ENCODE assay signal across 8 mouse cellular contexts in the genomic region with DNA sequence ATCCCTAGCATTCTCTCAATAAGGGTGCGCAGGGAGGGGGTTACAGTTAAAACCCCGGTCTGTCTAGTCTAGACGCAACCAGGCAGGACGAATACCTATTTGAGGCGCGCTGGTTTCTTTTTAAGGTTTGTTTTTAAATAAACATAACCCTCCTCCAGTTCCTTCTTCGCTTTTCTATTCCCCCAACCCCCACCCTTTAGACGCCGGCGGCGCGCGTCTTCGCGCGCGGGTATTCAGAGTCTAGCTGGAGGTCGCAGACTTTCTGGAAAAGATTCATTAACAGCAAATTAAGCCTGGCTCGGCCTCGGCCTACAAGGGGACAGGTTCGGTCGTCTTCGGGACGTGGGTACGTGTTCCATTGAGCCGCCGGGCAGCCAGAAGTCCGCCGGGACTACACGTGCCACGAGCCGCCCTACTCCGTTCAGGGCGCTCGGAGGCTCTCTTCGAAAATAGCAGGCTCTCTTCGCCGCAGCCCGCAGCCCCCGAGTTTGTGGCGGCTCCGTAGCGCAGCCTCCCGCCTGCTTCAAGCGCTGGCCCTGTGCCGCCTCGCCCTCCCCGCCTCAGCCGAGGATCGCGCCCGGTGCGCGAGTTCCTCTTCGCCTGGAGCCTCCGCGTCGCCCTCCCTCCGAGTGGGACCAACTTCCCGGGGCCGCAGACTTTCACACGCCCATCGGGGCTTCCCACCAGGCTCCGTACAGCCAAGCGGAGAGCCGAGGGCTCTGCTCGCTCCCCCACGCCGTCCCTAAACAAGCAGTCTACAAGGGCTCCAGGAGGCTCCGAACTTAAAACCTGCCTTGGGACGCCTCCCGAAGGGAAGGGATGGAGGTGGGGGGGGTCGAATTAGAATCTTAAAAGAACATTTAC.
A peak's percentile ranks its signal among the peaks of the same experiment; 100 is the strongest.
DNase-seq lines count a peak whose midpoint lies in the region; ATAC-seq and TF ChIP-seq lines count a peak whose summit lies in the region.

No protein-coding gene starts in this region.

- TF ChIP-seq CTCF in lung, adult 2 months (IDR thresholded peaks at IDR 0.05; ENCODE audit: insufficient read depth, low read length) = no peak
- no peak for TF ChIP-seq CTCF in small intestine, adult 2 months (IDR thresholded peaks at IDR 0.05; ENCODE audit: extremely low read depth, insufficient read length, insufficient replicate concordance, low read depth, low read length)

- H3K4me3 ChIP-seq in forebrain, embryonic 14.5 days (ENCODE audit: low read depth, low read length) = peak overlapping the region; percentile 58
- peak overlapping the region; percentile 64 for H3K4me3 ChIP-seq in intestine, embryonic 14.5 days (ENCODE audit: low read depth, low read length)
- peak overlapping the region; percentile 82 for H3K4me3 ChIP-seq in lung, adult 2 months (replicated peaks; ENCODE audit: extremely low read depth, low read depth, low read length)
- peak overlapping the region; percentile 100 for H3K4me3 ChIP-seq in small intestine, adult 2 months (ENCODE audit: low read depth, low read length)

- H3K4me1 ChIP-seq in forebrain, embryonic 14.5 days (ENCODE audit: control insufficient read depth, insufficient read depth, low read length) = peaks cover 10% of the 10 kb centered on the region
- H3K4me1 ChIP-seq in intestine, embryonic 14.5 days (replicated peaks; ENCODE audit: control insufficient read depth, insufficient read depth, low read length) = peaks cover 2% of the 10 kb centered on the region
- peaks cover 5% of the 10 kb centered on the region for H3K4me1 ChIP-seq in lung, adult 2 months (ENCODE audit: control insufficient read depth, insufficient read depth, low read length)
- H3K4me1 ChIP-seq in small intestine, adult 2 months (ENCODE audit: control insufficient read depth, insufficient read depth, insufficient read length, low read length) = peaks cover 2% of the 10 kb centered on the region; the same call in 1 of the 2 replicates

- H3K36me3 ChIP-seq in forebrain, embryonic 14.5 days (ENCODE audit: control insufficient read depth, insufficient read depth, low read length) = no peaks in the 10 kb centered on the region
- H3K36me3 ChIP-seq in intestine, embryonic 14.5 days (ENCODE audit: control insufficient read depth, insufficient read depth, low read length) = no peaks in the 10 kb centered on the region
- no peaks in the 10 kb centered on the region for H3K36me3 ChIP-seq in small intestine, adult 2 months (ENCODE audit: control insufficient read depth, insufficient read depth, low read length)

- TF ChIP-seq POLR2A in lung, adult 2 months (IDR thresholded peaks at IDR 0.05; ENCODE audit: borderline replicate concordance, extremely low read depth, low read depth, low read length) = no peak
- TF ChIP-seq POLR2A in small intestine, adult 2 months (IDR thresholded peaks at IDR 0.05; ENCODE audit: low read depth, low read length) = no peak

- DNase-seq in right cerebral cortex, postnatal 14 days = peak; percentile 51
- DNase-seq in right cerebral cortex, adult 18-20 months = no peak
- DNase-seq in adrenal gland, postnatal 14 days = peak; percentile 64
- DNase-seq in forebrain, embryonic 14.5 days (ENCODE audit: low spot score) = peak; percentile 51
- DNase-seq in intestine, embryonic 14.5 days (ENCODE audit: low spot score) = no peak
- peak; percentile 50 for DNase-seq in lung, adult 2 months
- DNase-seq in urinary bladder, adult 18-20 months (ENCODE audit: low spot score in 2 of 2) = no peak

- ATAC-seq in forebrain, embryonic 14.5 days = 0 out of 2 replicates have a peak, but pooled peaks have one; percentile 9
- ATAC-seq in intestine, embryonic 14.5 days (replicated peaks; ENCODE audit: low FRiP score, low TSS enrichment, low read depth) = no peak

- H3K9ac ChIP-seq in forebrain, embryonic 14.5 days (ENCODE audit: low read length) = peak overlapping the region; percentile 87
- peak overlapping the region; percentile 81 for H3K9ac ChIP-seq in intestine, embryonic 14.5 days (ENCODE audit: low read length)

- peak overlapping the region; percentile 76 for H3K4me2 ChIP-seq in forebrain, embryonic 14.5 days (ENCODE audit: low read length)
- peak overlapping the region; percentile 63 for H3K4me2 ChIP-seq in intestine, embryonic 14.5 days (ENCODE audit: low read length)

- 0 out of 2 replicates have a peak, but pooled peaks cover 14% of the 10 kb centered on the region for H3K27me3 ChIP-seq in forebrain, embryonic 14.5 days (replicated peaks; ENCODE audit: control insufficient read depth, insufficient read depth, low read length)
- H3K27me3 ChIP-seq in intestine, embryonic 14.5 days (replicated peaks; ENCODE audit: control insufficient read depth, insufficient read depth, low read length) = peaks cover 49% of the 10 kb centered on the region
- H3K27me3 ChIP-seq in small intestine, adult 2 months (ENCODE audit: control insufficient read depth, insufficient read depth, low read length) = no peaks in the 10 kb centered on the region

- 3% methylated on average over 72 of the region's 73 CpGs for WGBS in forebrain, embryonic 14.5 days
- WGBS in intestine, embryonic 14.5 days = 3% methylated on average over 72 of the region's 73 CpGs
- 7% methylated on average over 72 of the region's 73 CpGs for WGBS in lung, adult 2 months
- 7% methylated on average over 73 of the region's 73 CpGs for WGBS in small intestine, adult 2 months

- H3K27ac ChIP-seq in forebrain, embryonic 14.5 days (ENCODE audit: low read depth, low read length) = peak overlapping the region; percentile 92
- 0 out of 2 replicates have a peak overlapping the region, but pooled peaks have one; percentile 9 for H3K27ac ChIP-seq in intestine, embryonic 14.5 days (ENCODE audit: low read depth)
- peak overlapping the region; percentile 15; the same call in 1 of the 2 replicates for H3K27ac ChIP-seq in small intestine, adult 2 months (ENCODE audit: insufficient read depth, low read depth, low read length)

- H3K9me3 ChIP-seq in forebrain, embryonic 14.5 days (replicated peaks; ENCODE audit: control insufficient read depth, low read length) = no peaks in the 10 kb centered on the region
- H3K9me3 ChIP-seq in intestine, embryonic 14.5 days (ENCODE audit: control insufficient read depth, low read length) = no peaks in the 10 kb centered on the region

Comparison
In these comparisons a context has a peak if more than half of its experiments do, and no peak if none do; other contexts are left out.
1. DNase-seq: peak in right cerebral cortex, postnatal 14 days (single experiment), adrenal gland, postnatal 14 days (single experiment), forebrain, embryonic 14.5 days (single experiment) and lung, adult 2 months (single experiment); none in right cerebral cortex, adult 18-20 months (single experiment), intestine, embryonic 14.5 days (single experiment) and urinary bladder, adult 18-20 months (0 of 2).
2. H3K27ac ChIP-seq: peak in every context shown above with its lines; median percentile 92 in forebrain, embryonic 14.5 days; 15 in small intestine, adult 2 months; 9 in intestine, embryonic 14.5 days.
3. Peak in every context shown above with its lines, with median percentiles within 50 percentile points of each other: H3K4me3 ChIP-seq.